Mouse (Mus musculus) adrenal gland, postnatal 14 days (tissue): Measurements from ENCODE around the gene Gm20821. TPM values are rescaled to one million over a fixed set of nuclear protein-coding genes. Genes with fewer than 3 reads are reported as not detected.
"Not testable (repeated sequence)": the region's sequence is repeated elsewhere in the genome, so short reads cannot be mapped to it uniquely, and the experiment has no call there.

Experiments used
- DNase-seq: peaks from one replicate; pipeline ENCODE4 v3.0.0; 2021; ENCODE audit warnings: mixed read lengths
- long read RNA-seq, 2 experiments: library from polyadenylated mRNA; stranded (forward); transcript quantifications; one replicate each; pipeline ENCODE4 v2.0.0; 2021
- total RNA-seq: library from RNA; stranded (reverse); gene quantifications from 2 replicates; pipeline ENCODE4 v1.2.3, GENCODE M21; 2021

Gene Gm20821
- not detected in 2 replicates for total RNA-seq
- long read RNA-seq, experiment 1 = 0 reads
- long read RNA-seq, experiment 2 = 0 reads

- DNase-seq = not testable (repeated sequence)
Observed at GRCm38 (mm10) chrY:9781504-9781903, at the start of gene Gm20821. TSS of gene Gm20821 (plus strand) at chrY:9781804.
